Mouse (Mus musculus): ENCODE data around the gene Aaas. TPM values are rescaled to one million over a fixed set of nuclear protein-coding genes. Genes with fewer than 3 reads are reported as not detected.

Aaas gene
- total and polyA plus RNA-seq, 3 experiments = 10.8 to 22.1 (median 13.2) TPM

- TF ChIP-seq POLR2A (IDR thresholded peaks at IDR 0.05; ENCODE audit: insufficient read depth, low read depth, low read length) (no peak), EP300 (IDR thresholded peaks at IDR 0.05; ENCODE audit: insufficient read depth, low read depth, low read length) (no peak), CTCF (IDR thresholded peaks at IDR 0.05) (no peak)
- WGBS = 90% methylated on average over 1 of the region's 1 CpGs
- Histone ChIP-seq H3K36me3 (ENCODE audit: control insufficient read depth, insufficient read depth, low read length) (no peaks in the 10 kb centered on the region), H3K4me3 (no peak overlapping the region), H3K27me3 (ENCODE audit: control insufficient read depth, insufficient read depth, low read length) (no peaks in the 10 kb centered on the region; the same call in none of the 2 replicates), H3K27ac (no peak overlapping the region), H3K79me2 (replicated peaks; ENCODE audit: control insufficient read depth, insufficient read depth, low read length) (no peaks in the 10 kb centered on the region), H3K4me1 (ENCODE audit: control insufficient read depth, insufficient read depth, low read length) (no peaks in the 10 kb centered on the region), H3K9ac (ENCODE audit: low read depth, low read length) (no peak overlapping the region)
- no peak for DNase-seq
- intact Hi-C loops (cut with DNase I) = no loop called here
Measured at GRCm38 (mm10) chr15:102364678-102365077, 14.1 kb upstream of the Aaas start.

- no peaks in the 10 kb centered on the region for H3K79me2 ChIP-seq (replicated peaks; ENCODE audit: control insufficient read depth, insufficient read depth, low read length)
- TF ChIP-seq EP300 (IDR thresholded peaks at IDR 0.05; ENCODE audit: insufficient read depth, low read depth, low read length) = no peak
- no peak for TF ChIP-seq POLR2A (IDR thresholded peaks at IDR 0.05; ENCODE audit: insufficient read depth, low read depth, low read length)
- no peak for TF ChIP-seq CTCF (IDR thresholded peaks at IDR 0.05)
- no peak for DNase-seq
- H3K4me1 ChIP-seq (ENCODE audit: control insufficient read depth, insufficient read depth, low read length) = no peaks in the 10 kb centered on the region
- H3K4me3 ChIP-seq = no peak overlapping the region
- H3K9ac ChIP-seq (ENCODE audit: low read depth, low read length) = peak overlapping the region; percentile 22; the same call in 1 of the 2 replicates
- no peaks in the 10 kb centered on the region; the same call in none of the 2 replicates for H3K27me3 ChIP-seq (ENCODE audit: control insufficient read depth, insufficient read depth, low read length)
- H3K27ac ChIP-seq = no peak overlapping the region
- no peaks in the 10 kb centered on the region for H3K36me3 ChIP-seq (ENCODE audit: control insufficient read depth, insufficient read depth, low read length)
- 7% methylated on average over 14 of the region's 14 CpGs for WGBS
- intact Hi-C loops (cut with DNase I) = no loop called here
Measured at GRCm38 (mm10) chr15:102362648-102363047, 12.1 kb upstream of the Aaas start.

GRCm38 (mm10) chr15:102358834-102359233, 8.3 kb upstream of the Aaas start:
- no peak overlapping the region for H3K4me3 ChIP-seq
- DNase-seq = no peak
- peaks cover 2% of the 10 kb centered on the region; the same call in 1 of the 2 replicates for H3K27me3 ChIP-seq (ENCODE audit: control insufficient read depth, insufficient read depth, low read length)
- TF ChIP-seq POLR2A (IDR thresholded peaks at IDR 0.05; ENCODE audit: insufficient read depth, low read depth, low read length) (no peak), CTCF (IDR thresholded peaks at IDR 0.05) (no peak), EP300 (IDR thresholded peaks at IDR 0.05; ENCODE audit: insufficient read depth, low read depth, low read length) (no peak)
- no peak overlapping the region for H3K9ac ChIP-seq (ENCODE audit: low read depth, low read length)
- no peaks in the 10 kb centered on the region for H3K36me3 ChIP-seq (ENCODE audit: control insufficient read depth, insufficient read depth, low read length)
- no peaks in the 10 kb centered on the region for H3K79me2 ChIP-seq (replicated peaks; ENCODE audit: control insufficient read depth, insufficient read depth, low read length)
- H3K27ac ChIP-seq = no peak overlapping the region
- intact Hi-C loops (cut with DNase I) = no loop called here
- WGBS = 37% methylated on average over 5 of the region's 5 CpGs
- H3K4me1 ChIP-seq (ENCODE audit: control insufficient read depth, insufficient read depth, low read length) = peaks cover 2% of the 10 kb centered on the region

GRCm38 (mm10) chr15:102358126-102358525, 7.6 kb upstream of the Aaas start:
- H3K27me3 ChIP-seq (ENCODE audit: control insufficient read depth, insufficient read depth, low read length) = peaks cover 2% of the 10 kb centered on the region; the same call in 1 of the 2 replicates
- no peak overlapping the region for H3K27ac ChIP-seq
- peaks cover 2% of the 10 kb centered on the region for H3K4me1 ChIP-seq (ENCODE audit: control insufficient read depth, insufficient read depth, low read length)
- WGBS = 17% methylated on average over 25 of the region's 25 CpGs
- H3K4me3 ChIP-seq = no peak overlapping the region
- TF ChIP-seq POLR2A (IDR thresholded peaks at IDR 0.05; ENCODE audit: insufficient read depth, low read depth, low read length) (no peak), CTCF (IDR thresholded peaks at IDR 0.05) (no peak), EP300 (IDR thresholded peaks at IDR 0.05; ENCODE audit: insufficient read depth, low read depth, low read length) (no peak)
- intact Hi-C loops (cut with DNase I) = no loop called here
- H3K36me3 ChIP-seq (ENCODE audit: control insufficient read depth, insufficient read depth, low read length) = no peaks in the 10 kb centered on the region
- H3K79me2 ChIP-seq (replicated peaks; ENCODE audit: control insufficient read depth, insufficient read depth, low read length) = no peaks in the 10 kb centered on the region
- no peak for DNase-seq
- H3K9ac ChIP-seq (ENCODE audit: low read depth, low read length) = no peak overlapping the region

- Histone ChIP-seq H3K4me1 (ENCODE audit: control insufficient read depth, insufficient read depth, low read length) (peaks cover 2% of the 10 kb centered on the region), H3K27me3 (ENCODE audit: control insufficient read depth, insufficient read depth, low read length) (peaks cover 2% of the 10 kb centered on the region; the same call in 1 of the 2 replicates), H3K27ac (no peak overlapping the region), H3K4me3 (no peak overlapping the region), H3K79me2 (replicated peaks; ENCODE audit: control insufficient read depth, insufficient read depth, low read length) (no peaks in the 10 kb centered on the region), H3K9ac (ENCODE audit: low read depth, low read length) (no peak overlapping the region), H3K36me3 (ENCODE audit: control insufficient read depth, insufficient read depth, low read length) (no peaks in the 10 kb centered on the region)
- 78% methylated on average over 16 of the region's 16 CpGs for WGBS
- TF ChIP-seq EP300 (IDR thresholded peaks at IDR 0.05; ENCODE audit: insufficient read depth, low read depth, low read length) (no peak), POLR2A (IDR thresholded peaks at IDR 0.05; ENCODE audit: insufficient read depth, low read depth, low read length) (no peak), CTCF (IDR thresholded peaks at IDR 0.05) (no peak)
- intact Hi-C loops (cut with DNase I) = no loop called here
- no peak for DNase-seq
Measured at GRCm38 (mm10) chr15:102356501-102357325, 6.1 kb upstream of the Aaas start.

GRCm38 (mm10) chr15:102355871-102356441, 5.4 kb upstream of the Aaas start:
- Histone ChIP-seq H3K36me3 (ENCODE audit: control insufficient read depth, insufficient read depth, low read length) (no peaks in the 10 kb centered on the region), H3K79me2 (replicated peaks; ENCODE audit: control insufficient read depth, insufficient read depth, low read length) (no peaks in the 10 kb centered on the region), H3K4me1 (ENCODE audit: control insufficient read depth, insufficient read depth, low read length) (peaks cover 4% of the 10 kb centered on the region), H3K27ac (peak overlapping the region; percentile 36), H3K9ac (ENCODE audit: low read depth, low read length) (peak overlapping the region; percentile 50), H3K4me3 (peak overlapping the region; percentile 51), H3K27me3 (ENCODE audit: control insufficient read depth, insufficient read depth, low read length) (peaks cover 2% of the 10 kb centered on the region; the same call in 1 of the 2 replicates)
- no peak for TF ChIP-seq EP300 (IDR thresholded peaks at IDR 0.05; ENCODE audit: insufficient read depth, low read depth, low read length)
- no peak for TF ChIP-seq CTCF (IDR thresholded peaks at IDR 0.05)
- no peak for TF ChIP-seq POLR2A (IDR thresholded peaks at IDR 0.05; ENCODE audit: insufficient read depth, low read depth, low read length)
- peak in 1 of 2 experiments; percentile 17 for DNase-seq
- intact Hi-C loops (cut with DNase I) = no loop called here
- 20% methylated on average over 38 of the region's 38 CpGs for WGBS
